Mouse (Mus musculus): Measurements from ENCODE around the gene Olfr1458.

Olfr1458 gene

DNA sequence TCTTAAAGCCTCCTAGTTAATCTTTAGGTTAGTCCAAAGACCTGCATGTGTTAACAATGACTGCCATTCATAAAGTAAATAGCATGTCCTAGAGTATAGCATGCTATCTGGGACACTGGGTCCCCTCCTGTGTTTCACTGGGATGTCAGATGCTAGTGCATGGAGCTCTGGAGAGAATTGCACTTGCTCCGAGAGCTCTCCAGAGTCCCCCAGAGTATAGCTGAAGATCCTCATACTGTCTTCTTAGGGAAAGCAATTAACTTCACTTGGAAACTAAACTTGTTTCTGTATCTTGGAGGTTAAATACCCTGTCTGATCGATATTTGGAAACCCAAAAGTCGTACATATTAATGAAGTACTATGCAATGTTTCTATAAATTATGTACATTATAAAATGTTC is at the start of gene Olfr1458:
Olfr1458 (minus strand) TSS at position 101 of the 400 bp plus-strand sequence.
- DNase-seq (ENCODE audit: low spot score) = no peak

GRCm38 (mm10) chr19:13149449-13149848 is 42.9 kb upstream of the Olfr1458 start, which contains the start of gene Olfr1459:
TSS of gene Olfr1459 (minus strand) at chr19:13149549.
- no peak for DNase-seq (ENCODE audit: low spot score)

DNA sequence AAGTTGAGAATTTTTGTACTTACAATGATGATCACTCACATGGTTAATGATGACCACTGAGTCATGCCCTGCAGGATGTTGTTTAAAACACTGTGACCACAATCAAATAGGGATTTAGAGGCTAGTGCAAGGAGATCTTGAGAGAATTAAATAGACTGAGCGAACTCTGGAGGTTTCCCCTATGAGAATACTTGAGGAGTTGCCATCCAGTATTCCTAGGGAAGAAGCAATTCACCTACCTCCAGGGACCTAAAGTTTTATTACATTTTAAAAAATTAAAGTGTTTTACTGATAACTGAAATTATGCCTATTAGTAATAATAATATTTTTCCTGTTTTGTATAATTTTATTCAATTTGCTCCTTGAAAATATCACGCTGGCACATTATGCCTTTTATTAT is 8.8 kb downstream of the Olfr1458 start, which contains the start of gene Olfr1457:
Olfr1457 (minus strand) TSS at position 101 of the 400 bp plus-strand sequence.
- no peak for DNase-seq (ENCODE audit: low spot score)

GRCm38 (mm10) chr19:13093908-13094307 is 12.7 kb downstream of the Olfr1458 start:
- no peak for DNase-seq (ENCODE audit: low spot score)

DNA sequence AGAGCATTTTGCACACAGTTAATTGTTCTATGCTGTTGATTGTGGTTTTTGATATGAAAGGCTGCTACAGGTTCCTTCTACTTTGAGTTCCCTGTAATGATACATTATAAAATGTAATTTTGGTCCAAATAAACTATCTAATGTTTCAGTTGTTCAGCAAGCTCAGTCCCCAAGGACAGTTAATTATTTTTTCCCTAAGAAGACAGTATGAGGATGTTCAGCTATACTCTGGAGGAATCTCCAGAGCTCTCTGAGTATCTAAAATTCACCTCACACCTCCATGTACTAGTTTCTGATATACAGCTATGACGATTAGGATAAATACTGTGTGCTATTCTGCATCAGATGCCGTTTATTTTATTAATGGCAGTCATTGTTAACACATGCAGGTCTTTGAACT is 46.3 kb downstream of the Olfr1458 start, which contains the start of gene Olfr1454:
Olfr1454 (plus strand) TSS at position 301 of the 400 bp plus-strand sequence.
- no peak for DNase-seq (ENCODE audit: low spot score)
